Mouse (Mus musculus) lung, postnatal 0 days (tissue): ENCODE data around the gene Dthd1.
A peak's percentile ranks its signal among the peaks of the same experiment; 100 is the strongest.

Experiments used
- CTCF ChIP-seq: IDR thresholded peaks from 2 replicates; pipeline ENCODE4 v1.5.1; 2016; ENCODE audit warnings: antibody characterized with exemption, mild to moderate bottlenecking
- EP300 ChIP-seq: IDR thresholded peaks from 2 replicates; pipeline ENCODE4 v1.6.1; 2016; ENCODE audit warnings: antibody characterized with exemption, mild to moderate bottlenecking, control low read depth

- TF ChIP-seq CTCF (no peak), EP300 (peak; percentile 77)
Observed at GRCm38 (mm10) chr5:62924616-62925015, 111.0 kb downstream of the Dthd1 start.
